ENCODE assay signal across 9 mouse cellular contexts in the genomic region with DNA sequence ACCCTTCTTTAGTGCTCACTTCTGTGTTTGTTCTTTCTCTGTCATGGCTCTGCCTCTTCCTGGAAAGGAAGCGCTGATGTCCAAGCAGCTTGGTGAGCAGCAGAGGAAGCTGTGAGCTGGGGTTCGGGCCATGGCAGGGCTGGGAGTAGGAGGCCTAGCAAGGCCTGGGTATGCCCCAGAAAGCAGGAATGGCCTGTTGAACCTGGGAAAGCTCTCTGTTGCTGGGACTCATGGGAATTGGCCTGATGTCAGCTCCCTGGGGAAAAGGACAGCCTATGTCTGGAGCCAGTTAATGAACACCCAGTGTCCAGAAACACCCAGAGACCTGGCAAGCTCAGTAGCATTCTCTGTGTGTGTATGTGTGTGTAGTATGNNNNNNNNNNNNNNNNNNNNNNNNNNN. TPM values are rescaled to one million over a fixed set of nuclear protein-coding genes. Genes with fewer than 3 reads are reported as not detected.
DNase-seq lines count a peak whose midpoint lies in the region; ATAC-seq and TF ChIP-seq lines count a peak whose summit lies in the region.
"Had no signal": no experiment of that assay in that cellular context is flagged by ENCODE, and none has a peak within 500 bp of the region (broad histone marks: within the 10 kb centered on the region; RNA-seq: fewer than 3 reads in every experiment).

No protein-coding gene starts in this region.

- H3K9me3 ChIP-seq in heart, embryonic 12.5 days (replicated peaks) = no peaks in the 10 kb centered on the region

- TF ChIP-seq CTCF in kidney, adult 2 months (conservative IDR thresholded peaks at IDR 0.05; ENCODE audit: insufficient read depth, insufficient read length, low read depth, low read length) = no peak

- no peak overlapping the region for H3K27ac ChIP-seq in heart, embryonic 12.5 days (ENCODE audit: poor library complexity, severe bottlenecking)
- H3K27ac ChIP-seq in kidney, adult 2 months (ENCODE audit: insufficient read depth, low read depth, low read length) = peak overlapping the region; percentile 93

- no peak overlapping the region for H3K4me2 ChIP-seq in heart, embryonic 12.5 days

- no peaks in the 10 kb centered on the region for H3K4me1 ChIP-seq in heart, embryonic 12.5 days (replicated peaks)
- peaks cover 21% of the 10 kb centered on the region for H3K4me1 ChIP-seq in kidney, adult 2 months (ENCODE audit: control insufficient read depth, insufficient read depth, low read length)

- H3K27me3 ChIP-seq in heart, embryonic 12.5 days (replicated peaks) = no peaks in the 10 kb centered on the region
- no peaks in the 10 kb centered on the region for H3K27me3 ChIP-seq in kidney, adult 2 months (replicated peaks; ENCODE audit: control insufficient read depth, insufficient read depth, low read length)

- intact Hi-C loops in left cerebral cortex, postnatal 25 days (cut with DNase I) = no loop called here

- WGBS in heart, embryonic 12.5 days = 81% methylated on average over 2 of the region's 2 CpGs
- 43% methylated on average over 2 of the region's 2 CpGs for WGBS in kidney, adult 2 months

- H3K9ac ChIP-seq in heart, embryonic 12.5 days = no peak overlapping the region

- peak; percentile 66 to 71 for DNase-seq in heart, adult 18-20 months
- DNase-seq in cerebellum, postnatal 36 days = peak; percentile 20 to 22
- peak; percentile 96 for DNase-seq in kidney, adult 2 months
- peak; percentile 68 for DNase-seq in lung, postnatal 10 days
- DNase-seq in left cerebral cortex, postnatal 25 days (ENCODE audit: low spot score in 2 of 2) = no peak
- no peak for DNase-seq in frontal cortex, adult 2 months (ENCODE audit: extremely low spot score in 1 of 2, low spot score in 1 of 2)

- no peak overlapping the region for H3K4me3 ChIP-seq in heart, embryonic 12.5 days
- H3K4me3 ChIP-seq in kidney, adult 2 months (ENCODE audit: insufficient read depth, low read depth, low read length) = peak overlapping the region; percentile 41

- no peaks in the 10 kb centered on the region for H3K36me3 ChIP-seq in heart, embryonic 12.5 days
- H3K36me3 ChIP-seq in kidney, adult 2 months (ENCODE audit: control insufficient read depth, insufficient read depth, low read length) = no peaks in the 10 kb centered on the region

- no peak for ATAC-seq in heart, embryonic 12.5 days (ENCODE audit: insufficient number of reproducible peaks, low FRiP score)
- ATAC-seq in megakaryocyte-erythroid progenitor cell, adult 5-6 weeks (replicated peaks; ENCODE audit: low FRiP score, low TSS enrichment, poor library complexity, severe bottlenecking) = no peak

- TF ChIP-seq POLR2A in kidney, adult 2 months (IDR thresholded peaks at IDR 0.05; ENCODE audit: low read depth, low read length) = no peak

RNA-seq across cellular contexts. Expression of a gene that starts 20.3 kb away (rescaled TPM):
- under 1 TPM; 0.15 to 0.26 TPM for total RNA-seq in heart, adult 18-20 months (2021)
- polyA plus RNA-seq in heart, embryonic 12.5 days (2016; fragmentation: Nextera tagmentation; extraction: Ambion mirVana) = 1.3 and 1.7 TPM in 2 replicates
- 0.41 and 0.88 TPM in 2 replicates for polyA plus RNA-seq in kidney, adult 2 months (2012; rRNA removed)
- total RNA-seq in megakaryocyte-erythroid progenitor cell, adult 5-6 weeks (2014; fragmentation: Nextera tagmentation) = not detected in 2 replicates
- total RNA-seq in megakaryocyte-erythroid progenitor cell, adult 5-6 weeks (2017) = not detected in 2 replicates
- total RNA-seq in left cerebral cortex, postnatal 25 days (2021) = under 1 TPM; 0.18 to 0.32 TPM
- polyA plus RNA-seq in frontal cortex, adult 2 months (2012; rRNA removed) = 2.0 and 2.6 TPM in 2 replicates
- total RNA-seq: MEL had no signal

RNA-seq across cellular contexts. Expression of a gene that starts 50.3 kb away (rescaled TPM):
- 10 to 100 TPM; 16.4 to 19.5 TPM for total RNA-seq in heart, adult 18-20 months (2021)
- 4.8 and 5.0 TPM in 2 replicates for polyA plus RNA-seq in heart, embryonic 12.5 days (2016; fragmentation: Nextera tagmentation; extraction: Ambion mirVana)
- polyA plus RNA-seq in kidney, adult 2 months (2012; rRNA removed) = 18.1 and 19.9 TPM in 2 replicates
- 4.4 and 5.5 TPM in 2 replicates for total RNA-seq in megakaryocyte-erythroid progenitor cell, adult 5-6 weeks (2014; fragmentation: Nextera tagmentation)
- total RNA-seq in megakaryocyte-erythroid progenitor cell, adult 5-6 weeks (2017) = 6.2 and 6.7 TPM in 2 replicates
- 10 to 100 TPM; 28.2 to 36.9 TPM for total RNA-seq in left cerebral cortex, postnatal 25 days (2021)
- 22.3 and 22.9 TPM in 2 replicates for polyA plus RNA-seq in frontal cortex, adult 2 months (2012; rRNA removed)

Comparison
In these comparisons a context has a peak if more than half of its experiments do, and no peak if none do; other contexts are left out.
1. DNase-seq: peak in heart, adult 18-20 months (2 of 2), cerebellum, postnatal 36 days (2 of 2), kidney, adult 2 months (single experiment) and lung, postnatal 10 days (single experiment); none in left cerebral cortex, postnatal 25 days (0 of 2) and frontal cortex, adult 2 months (0 of 2).